Mouse (Mus musculus): Measurements from ENCODE around the gene Fam170b.

GRCm38 (mm10) chr14:32784748-32785134, 49.0 kb upstream of the Fam170b start:
- TF ChIP-seq GATA1 (IDR thresholded peaks at IDR 0.05; ENCODE audit: borderline replicate concordance, low read length): no peak
- no peak for TF ChIP-seq FLI1 (IDR thresholded peaks at IDR 0.05; ENCODE audit: low read length)
